Mouse (Mus musculus): ENCODE data around the gene Tmem132d.

Tmem132d gene

DNA sequence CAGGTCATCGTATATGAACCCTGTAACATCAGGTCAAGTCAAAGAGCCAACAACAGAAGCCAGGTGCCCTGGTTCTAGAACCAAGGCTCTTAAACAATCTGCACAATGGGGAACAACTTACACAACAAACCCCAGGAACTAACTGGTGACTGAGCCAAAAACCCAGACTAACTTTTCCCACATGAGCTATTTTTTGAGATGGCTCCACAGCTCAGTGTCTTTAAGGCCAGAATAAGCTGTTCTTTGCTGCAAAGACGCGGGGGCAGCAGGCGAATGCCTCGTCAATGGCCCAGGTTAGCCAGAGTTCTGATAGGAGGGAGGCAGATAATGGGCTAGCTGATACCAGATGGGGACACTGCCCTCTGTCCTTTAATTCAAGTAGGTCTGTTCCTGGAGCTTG lies 221.8 kb downstream of the Tmem132d start:
- DNase-seq (ENCODE audit: low spot score in 2 of 2) = peak in 1 of 2 experiments; percentile 36

- DNase-seq (ENCODE audit: low spot score in 2 of 2) = no peak
Observed at GRCm38 (mm10) chr5:128205716-128206115, 227.2 kb downstream of the Tmem132d start.

DNA sequence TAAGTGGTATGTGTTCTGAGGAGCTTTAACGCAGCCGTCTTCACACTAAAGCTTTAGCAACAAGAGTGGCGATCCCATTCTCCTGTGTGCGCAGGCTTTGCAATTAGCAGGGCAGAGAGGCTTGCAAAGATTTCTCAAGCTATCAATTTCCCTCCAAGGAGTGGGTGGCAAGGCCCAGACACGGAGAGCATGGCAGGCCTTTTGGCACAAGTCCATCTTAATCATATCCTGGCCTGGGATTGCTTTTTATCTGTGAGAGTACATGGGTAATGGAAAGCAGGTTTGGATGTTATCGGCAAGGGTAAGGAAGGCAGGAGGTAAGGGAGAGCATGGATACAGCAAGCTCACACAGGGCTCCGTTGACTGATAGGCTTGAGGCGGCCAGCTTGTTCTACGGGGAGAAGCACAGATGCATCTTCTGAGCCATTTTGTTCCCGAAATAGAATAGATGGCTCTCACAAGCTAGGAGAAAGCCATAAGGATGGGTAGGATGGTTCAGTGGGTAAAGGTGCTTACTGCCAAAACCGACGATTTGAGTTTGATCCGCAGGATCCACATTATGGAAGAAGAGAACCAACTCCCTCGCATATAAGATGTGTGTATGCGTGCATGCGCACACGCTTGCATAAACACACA lies 228.1 kb downstream of the Tmem132d start:
- DNase-seq (ENCODE audit: low spot score in 2 of 2) = no peak

GRCm38 (mm10) chr5:128203879-128204581 lies 228.8 kb downstream of the Tmem132d start:
- no peak for DNase-seq (ENCODE audit: low spot score in 2 of 2)

DNA sequence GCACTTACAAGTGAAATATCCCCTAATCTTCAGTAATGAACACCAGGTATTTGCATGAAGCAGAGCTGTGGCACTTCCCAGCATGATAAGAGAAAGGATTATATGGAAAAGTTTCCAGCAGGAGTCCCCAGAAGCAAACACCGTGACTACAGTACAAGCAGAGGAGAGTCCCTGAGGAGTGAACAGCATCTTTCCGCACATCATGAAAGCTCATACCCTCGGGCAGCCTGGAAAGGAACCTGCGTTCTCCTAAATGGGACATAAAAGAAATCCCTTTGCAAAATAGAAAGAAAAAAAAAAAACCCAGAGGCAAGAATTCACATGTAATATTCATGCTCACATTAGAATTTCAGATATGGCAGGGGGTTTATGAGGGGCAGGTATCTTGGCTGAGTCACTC lies 238.8 kb downstream of the Tmem132d start:
- DNase-seq (ENCODE audit: low spot score in 2 of 2) = no peak

GRCm38 (mm10) chr5:128192485-128193055 lies 240.3 kb downstream of the Tmem132d start:
- no peak for DNase-seq (ENCODE audit: low spot score in 2 of 2)

GRCm38 (mm10) chr5:128191710-128192109 lies 241.2 kb downstream of the Tmem132d start:
- DNase-seq (ENCODE audit: low spot score in 2 of 2) = no peak

- DNase-seq (ENCODE audit: low spot score in 2 of 2) = no peak
Observed at GRCm38 (mm10) chr5:128190243-128190820, 242.5 kb downstream of the Tmem132d start.

GRCm38 (mm10) chr5:128176234-128176633 lies 256.6 kb downstream of the Tmem132d start:
- DNase-seq (ENCODE audit: low spot score in 2 of 2) = no peak

DNA sequence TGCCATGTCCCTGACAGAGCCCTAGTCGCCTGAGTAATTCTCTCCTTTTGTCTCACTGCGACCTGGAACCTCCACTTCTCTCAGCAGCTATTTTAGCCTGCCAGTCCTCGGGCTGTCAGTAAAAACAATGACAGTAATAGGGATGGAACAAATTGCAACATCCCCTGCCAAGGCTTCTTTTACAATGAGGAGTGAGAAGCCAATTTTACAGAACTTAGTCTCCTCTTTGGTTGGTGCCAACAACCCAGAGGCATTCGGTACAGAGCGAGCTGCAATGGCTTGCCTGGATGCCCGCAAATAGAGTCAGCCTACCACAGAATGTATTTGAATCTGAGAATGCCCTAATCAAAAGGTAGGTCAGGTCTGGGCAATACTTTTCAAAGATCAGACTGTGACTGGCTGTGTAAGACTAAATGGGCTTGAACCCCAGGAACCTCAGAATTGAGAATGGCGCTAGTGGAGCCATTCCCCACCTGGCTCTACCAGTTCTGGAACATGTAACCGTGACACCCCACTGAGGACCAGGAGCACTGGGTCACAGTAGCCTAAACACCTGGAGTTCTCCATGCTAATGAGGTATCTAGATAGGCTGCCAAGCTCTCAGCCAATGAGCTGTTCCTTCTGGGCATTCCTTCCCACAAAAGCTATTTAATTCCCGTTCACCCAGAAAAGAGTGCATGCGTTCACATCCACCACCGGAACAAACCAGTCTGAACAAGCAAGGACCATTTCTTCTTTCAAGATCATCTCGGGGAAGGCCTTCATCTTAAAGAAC lies 273.8 kb downstream of the Tmem132d start:
- DNase-seq (ENCODE audit: low spot score in 2 of 2) = no peak

- DNase-seq (ENCODE audit: low spot score in 2 of 2) = no peak
Observed at GRCm38 (mm10) chr5:128151461-128151860, 281.4 kb downstream of the Tmem132d start.

- DNase-seq (ENCODE audit: low spot score in 2 of 2) = no peak
Observed at GRCm38 (mm10) chr5:128146901-128147645, 285.8 kb downstream of the Tmem132d start.

DNA sequence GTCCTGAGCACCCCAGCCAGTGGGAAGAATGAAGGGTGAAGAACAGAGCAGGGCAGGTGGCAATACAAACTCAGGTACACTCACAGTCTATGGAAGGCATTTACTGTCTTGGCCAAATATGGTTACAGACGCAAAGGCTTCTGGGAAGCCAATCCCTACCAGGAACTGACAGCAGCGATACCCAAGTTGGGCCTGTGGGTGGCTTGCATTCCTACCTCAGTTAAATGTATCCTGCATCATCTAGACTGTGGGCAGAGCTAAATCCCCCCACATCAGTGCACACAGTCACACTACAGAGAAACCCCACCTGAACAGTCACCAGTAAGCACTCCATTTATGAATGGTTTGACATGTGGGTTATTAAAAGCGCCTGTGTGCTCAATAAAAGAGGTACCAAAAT lies 288.1 kb downstream of the Tmem132d start:
- peak; percentile 20 to 57 for DNase-seq (ENCODE audit: low spot score in 2 of 2)

- no peak for DNase-seq (ENCODE audit: low spot score in 2 of 2)
Observed at GRCm38 (mm10) chr5:128136818-128137217, 296.1 kb downstream of the Tmem132d start.

DNA sequence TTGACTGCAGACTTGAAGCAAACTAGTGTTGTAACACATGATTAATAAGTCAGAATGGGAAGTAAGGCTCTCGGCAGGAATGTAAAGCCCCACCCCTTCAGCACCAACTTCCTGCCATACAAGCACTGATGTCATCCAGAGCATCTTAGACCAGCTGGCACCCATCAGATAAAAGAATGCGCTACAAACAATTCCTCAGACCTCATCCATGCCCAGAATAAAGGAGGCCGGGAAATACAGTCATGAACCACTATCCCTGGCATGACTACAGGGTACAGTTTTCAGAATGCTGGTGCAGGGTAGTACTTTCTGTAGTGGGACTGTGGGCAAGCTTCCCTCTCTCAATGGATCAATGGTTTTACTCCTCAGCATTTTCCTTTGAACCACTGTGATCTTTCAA lies 310.2 kb downstream of the Tmem132d start:
- no peak for DNase-seq (ENCODE audit: low spot score in 2 of 2)

GRCm38 (mm10) chr5:128119171-128119570 lies 313.7 kb downstream of the Tmem132d start:
- DNase-seq (ENCODE audit: low spot score in 2 of 2) = no peak

DNA sequence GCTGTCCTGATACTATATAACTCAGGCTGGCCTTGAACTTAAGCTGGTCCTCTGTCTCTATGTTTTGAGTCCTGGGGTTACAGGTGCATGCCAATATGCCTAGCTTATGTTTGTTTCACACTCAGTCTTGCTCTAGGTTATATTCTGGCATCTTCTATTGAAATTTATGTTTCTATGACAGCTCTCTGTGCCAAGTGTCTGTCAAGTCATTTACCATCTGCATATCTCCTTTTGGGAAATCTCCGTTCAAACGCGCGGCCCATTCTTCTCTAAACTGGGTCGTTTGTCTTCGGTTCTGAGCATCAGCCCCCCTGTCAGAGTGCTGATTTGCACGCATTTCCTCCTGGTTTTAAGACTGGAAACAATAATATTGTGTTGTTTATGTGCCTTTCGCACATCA lies 319.8 kb downstream of the Tmem132d start:
- no peak for DNase-seq (ENCODE audit: low spot score in 2 of 2)

DNA sequence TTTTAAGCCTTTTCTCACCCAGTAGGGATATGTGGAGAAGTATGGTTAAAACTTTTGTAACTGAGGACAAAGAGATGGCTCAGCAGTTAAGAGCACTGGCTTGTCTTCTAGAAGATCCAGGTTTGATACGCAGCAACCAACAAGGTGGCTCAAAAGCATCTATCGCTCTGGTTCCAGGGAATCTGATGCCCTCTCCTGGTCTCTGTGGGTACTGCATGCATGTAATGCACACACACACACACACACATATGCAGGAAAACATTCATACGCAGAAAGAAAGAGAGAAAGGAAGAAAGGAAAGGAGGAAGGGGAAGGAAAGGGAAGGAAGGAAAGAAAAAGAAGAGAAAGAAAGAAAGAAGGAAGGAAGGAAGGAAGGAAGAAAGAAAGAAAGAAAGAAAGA lies 320.4 kb downstream of the Tmem132d start:
- DNase-seq (ENCODE audit: low spot score in 2 of 2) = no peak

GRCm38 (mm10) chr5:128111664-128112063 lies 321.2 kb downstream of the Tmem132d start:
- DNase-seq (ENCODE audit: low spot score in 2 of 2) = no peak

GRCm38 (mm10) chr5:128102556-128102955 lies 330.3 kb downstream of the Tmem132d start:
- peak in 1 of 2 experiments; percentile 17 for DNase-seq (ENCODE audit: low spot score in 2 of 2)

GRCm38 (mm10) chr5:128100331-128100730 lies 332.5 kb downstream of the Tmem132d start:
- no peak for DNase-seq (ENCODE audit: low spot score in 2 of 2)
